Mouse (Mus musculus) ES-Bruce4 (cell line): ENCODE data around the gene Maats1.

ENCODE experiments used
- CTCF ChIP-seq: IDR thresholded peaks from one replicate; pipeline ENCODE4 v1.8.1; 2011; ENCODE audit warnings: low read depth, low read length
- EP300 ChIP-seq: IDR thresholded peaks from 2 replicates; pipeline ENCODE4 v1.6.1; 2011; ENCODE audit warnings: low read depth, low read length; ENCODE audit not compliant: insufficient read depth
- POLR2A ChIP-seq: IDR thresholded peaks from one replicate; pipeline ENCODE4 v1.8.1; 2011; ENCODE audit warnings: low read length; ENCODE audit not compliant: insufficient read depth

- no peak for TF ChIP-seq CTCF
- no peak for TF ChIP-seq EP300
- no peak for TF ChIP-seq POLR2A
Measured at GRCm38 (mm10) chr16:38363657-38364056, 21.7 kb upstream of the Maats1 start.
